Mouse (Mus musculus) CH12.LX (cell line): ENCODE measurements at regions not wholly inside any gene's neighbourhood (a gene's known extent, or its start where the extent isn't known, plus 50 kb on each side); places are given as distances from the start of the nearest gene placed in this dataset.

ENCODE experiments used
- DNase-seq: peaks from one replicate; pipeline ENCODE4 v3.0.0-alpha.2; 2013; ENCODE audit errors: extremely low read depth
- H3K27ac ChIP-seq: 2 replicates; pipeline ENCODE4 v1.5.1; 2012; ENCODE audit warnings: low read depth, mild to moderate bottlenecking, control low read depth, moderate library complexity; ENCODE audit not compliant: insufficient read depth
- H3K27me3 ChIP-seq: replicated peaks from 2 replicates; pipeline ENCODE3; 2012; ENCODE audit warnings: inconsistent platforms
- H3K36me3 ChIP-seq, 2 experiments: replicated peaks in 1 of 2; 2 replicates each; pipeline versions ENCODE3 to v1.6.1; 2012; ENCODE audit warnings: inconsistent platforms in 1 of 2, low read length in 1 of 2, mild to moderate bottlenecking in 1 of 2, mixed read lengths in 1 of 2, moderate library complexity in 1 of 2; ENCODE audit not compliant: control insufficient read depth in 1 of 2, insufficient read depth in 1 of 2
- H3K4me1 ChIP-seq, 2 experiments: 2 replicates each; pipeline ENCODE4 v1.6.1; 2012; ENCODE audit warnings: inconsistent platforms in 1 of 2, moderate library complexity in 1 of 2; ENCODE audit not compliant: insufficient read depth in 2 of 2, control insufficient read depth in 1 of 2
- H3K4me2 ChIP-seq: 2 replicates; pipeline ENCODE4 v1.6.1; 2012; ENCODE audit warnings: low read depth, mild to moderate bottlenecking, control low read depth; ENCODE audit not compliant: poor library complexity, insufficient read depth, severe bottlenecking
- H3K4me3 ChIP-seq, 3 experiments: fragments of 150-350 bp in 1 of 3; sonication (generic) in 1 of 3; replicated peaks in 1 of 3; 2 replicates each; pipeline versions ENCODE3 to v1.5.1; 2011 to 2012; ENCODE audit warnings: low read depth in 2 of 3, low read length in 2 of 3, mild to moderate bottlenecking in 2 of 3, moderate library complexity in 2 of 3, control low read depth in 1 of 3, improper control_type of control experiment in 1 of 3, inconsistent platforms in 1 of 3, mixed read lengths in 1 of 3; ENCODE audit not compliant: poor library complexity in 1 of 3
- H3K79me2 ChIP-seq: replicated peaks from 2 replicates; pipeline ENCODE4 v1.6.1; 2012; ENCODE audit warnings: mild to moderate bottlenecking, moderate library complexity; ENCODE audit not compliant: control insufficient read depth, poor library complexity, insufficient read depth, severe bottlenecking; ENCODE audit errors: extremely low read depth
- H3K9ac ChIP-seq: 2 replicates; pipeline ENCODE4 v1.6.1; 2012; ENCODE audit warnings: low read depth, mild to moderate bottlenecking, control low read depth, moderate library complexity; ENCODE audit not compliant: insufficient read depth
- H3K9me3 ChIP-seq: replicated peaks from 2 replicates; pipeline ENCODE3; 2012; ENCODE audit warnings: low read length, inconsistent platforms, mixed read lengths
- BHLHE40 ChIP-seq: IDR thresholded peaks from 2 replicates; pipeline ENCODE4 v1.6.1; 2011; ENCODE audit warnings: mild to moderate bottlenecking, low read depth, low read length, improper control_type of control experiment
- CHD1 ChIP-seq: IDR thresholded peaks from 2 replicates; pipeline ENCODE4 v1.6.1; 2012; ENCODE audit warnings: low read depth, low read length, improper control_type of control experiment, inconsistent platforms
- CHD2 ChIP-seq: IDR thresholded peaks from 2 replicates; pipeline ENCODE4 v1.6.1; 2011; ENCODE audit warnings: low read length, improper control_type of control experiment
- EP300 ChIP-seq: IDR thresholded peaks from 2 replicates; pipeline ENCODE4 v1.6.1; 2011; ENCODE audit warnings: low read length, improper control_type of control experiment
- ETS1 ChIP-seq: conservative IDR thresholded peaks from 2 replicates; pipeline ENCODE4 v1.6.1; 2012; ENCODE audit warnings: low read depth, mild to moderate bottlenecking, inconsistent platforms, low read length, improper control_type of control experiment, moderate library complexity
- GABPA ChIP-seq: IDR thresholded peaks from 2 replicates; pipeline ENCODE4 v1.6.1; 2012; ENCODE audit warnings: low read depth, low read length, improper control_type of control experiment, inconsistent platforms; ENCODE audit not compliant: insufficient replicate concordance
- HCFC1 ChIP-seq: IDR thresholded peaks from 2 replicates; pipeline ENCODE4 v1.6.1; 2012; ENCODE audit warnings: low read depth, mild to moderate bottlenecking, inconsistent platforms, low read length, improper control_type of control experiment
- KAT2A ChIP-seq: IDR thresholded peaks from 2 replicates; pipeline ENCODE4 v1.6.1; 2012; ENCODE audit warnings: low read length, improper control_type of control experiment, inconsistent platforms; ENCODE audit not compliant: insufficient replicate concordance
- MAFK ChIP-seq: IDR thresholded peaks from 2 replicates; pipeline ENCODE4 v1.6.1; 2011; ENCODE audit warnings: low read length, improper control_type of control experiment; ENCODE audit not compliant: insufficient replicate concordance
- MXI1 ChIP-seq: IDR thresholded peaks from 2 replicates; pipeline ENCODE4 v1.6.1; 2011; ENCODE audit warnings: mild to moderate bottlenecking, low read depth, low read length, improper control_type of control experiment
- MYC ChIP-seq: IDR thresholded peaks from 2 replicates; pipeline ENCODE4 v1.6.1; 2011; ENCODE audit warnings: low read depth, mild to moderate bottlenecking, improper control_type of control experiment, low read length
- PAX5 ChIP-seq: IDR thresholded peaks from 2 replicates; pipeline ENCODE4 v1.6.1; 2012; ENCODE audit warnings: low read length, inconsistent platforms, mixed read lengths
- POLR2AphosphoS2 ChIP-seq: IDR thresholded peaks from 2 replicates; pipeline ENCODE4 v1.6.1; 2011; ENCODE audit warnings: low read depth, low read length, improper control_type of control experiment
- TCF12 ChIP-seq: IDR thresholded peaks from 2 replicates; pipeline ENCODE4 v1.6.1; 2014; ENCODE audit warnings: low read depth, mild to moderate bottlenecking, inconsistent platforms, low read length, improper control_type of control experiment
- USF2 ChIP-seq: conservative IDR thresholded peaks from 2 replicates; pipeline ENCODE4 v1.6.1; 2011; ENCODE audit warnings: low read depth, low read length, improper control_type of control experiment
- ZKSCAN1 ChIP-seq: IDR thresholded peaks from 2 replicates; pipeline ENCODE4 v1.6.1; 2012; ENCODE audit warnings: low read depth, inconsistent platforms, low read length, improper control_type of control experiment, borderline replicate concordance
- ZMIZ1 ChIP-seq: IDR thresholded peaks from 2 replicates; pipeline ENCODE4 v1.6.1; 2012; ENCODE audit warnings: low read depth, mild to moderate bottlenecking, inconsistent platforms, low read length, improper control_type of control experiment
- ZNF384 ChIP-seq: IDR thresholded peaks from 2 replicates; pipeline ENCODE4 v1.6.1; 2012; ENCODE audit warnings: low read depth, low read length, improper control_type of control experiment, inconsistent platforms
- dilution Hi-C: fragments of 300-500 bp; cut with MboI; formaldehyde crosslinking; loops from 2 replicates; pipeline ENCODE4 v1.14.3; 2020; ENCODE audit warnings: low sequenced_read_pairs; ENCODE audit not compliant: extremely low pct_unique_long_range_greater_than_20kb, extremely low pct_ligation_motif_present
- in situ Hi-C: fragments of 300-500 bp; cut with MboI; formaldehyde crosslinking; loops from 3 replicates; pipeline ENCODE4 v1.14.3; 2019; ENCODE audit warnings: low sequenced_read_pairs, low pct_ligation_motif_present, low pct_unique_long_range_greater_than_20kb, mixed read lengths

DNA sequence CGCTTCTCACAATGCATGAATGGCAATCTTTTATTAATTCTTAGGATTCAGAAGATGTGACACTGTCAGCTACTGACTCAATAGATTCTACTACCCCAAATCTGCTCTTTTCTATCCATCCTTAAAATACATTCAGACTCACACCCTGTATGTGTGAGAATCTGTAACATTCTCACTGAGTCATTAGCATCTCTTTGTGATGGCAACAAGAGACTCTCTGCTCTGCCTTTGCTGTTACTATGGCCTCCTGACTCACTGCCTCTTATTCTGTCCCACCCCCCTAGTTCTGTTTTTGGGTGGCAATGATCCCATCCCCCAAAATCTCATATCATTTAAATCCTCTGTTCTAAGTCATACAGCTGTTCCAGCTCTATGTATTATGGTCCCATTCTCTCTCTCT lies 159.5 kb upstream of the C030005K15Rik start:
- Histone ChIP-seq H3K4me2 (no peak overlapping the region), H3K36me3 (no peaks in the 10 kb centered on the region), H3K27me3 (no peaks in the 10 kb centered on the region), H3K9ac (no peak overlapping the region), H3K9me3 (no peaks in the 10 kb centered on the region), H3K4me1 (no peaks in the 10 kb centered on the region), H3K79me2 (no peaks in the 10 kb centered on the region), H3K27ac (no peak overlapping the region), H3K4me3 (no peak overlapping the region)
- in situ Hi-C loops = no loop called here
- dilution Hi-C loops = no loop called here
- no peak for TF ChIP-seq ETS1
- TF ChIP-seq BHLHE40 = no peak
- TF ChIP-seq, all 38 proteins: peak for 0
- DNase-seq = no peak

- Histone ChIP-seq H3K27ac (no peak overlapping the region), H3K4me1 (no peaks in the 10 kb centered on the region), H3K9me3 (no peaks in the 10 kb centered on the region), H3K27me3 (no peaks in the 10 kb centered on the region), H3K9ac (no peak overlapping the region), H3K4me2 (no peak overlapping the region), H3K79me2 (no peaks in the 10 kb centered on the region), H3K36me3 (no peaks in the 10 kb centered on the region), H3K4me3 (no peak overlapping the region)
- no peak for DNase-seq
- in situ Hi-C loops = no loop called here
- TF ChIP-seq MYC (no peak), PAX5 (no peak), MXI1 (no peak), ZKSCAN1 (no peak), GABPA (no peak), BHLHE40 (no peak), TCF12 (no peak), ZNF384 (no peak), EP300 (no peak), CHD1 (no peak), MAFK (no peak), ZMIZ1 (no peak), ETS1 (no peak), CHD2 (no peak), HCFC1 (no peak), USF2 (no peak), KAT2A (no peak), POLR2AphosphoS2 (no peak)
- dilution Hi-C loops = no loop called here
Observed at GRCm38 (mm10) chr10:97905793-97906192, 179.2 kb upstream of the C030005K15Rik start.
